Mouse (Mus musculus): ENCODE data around the gene Eno1.

Gene Eno1

DNA sequence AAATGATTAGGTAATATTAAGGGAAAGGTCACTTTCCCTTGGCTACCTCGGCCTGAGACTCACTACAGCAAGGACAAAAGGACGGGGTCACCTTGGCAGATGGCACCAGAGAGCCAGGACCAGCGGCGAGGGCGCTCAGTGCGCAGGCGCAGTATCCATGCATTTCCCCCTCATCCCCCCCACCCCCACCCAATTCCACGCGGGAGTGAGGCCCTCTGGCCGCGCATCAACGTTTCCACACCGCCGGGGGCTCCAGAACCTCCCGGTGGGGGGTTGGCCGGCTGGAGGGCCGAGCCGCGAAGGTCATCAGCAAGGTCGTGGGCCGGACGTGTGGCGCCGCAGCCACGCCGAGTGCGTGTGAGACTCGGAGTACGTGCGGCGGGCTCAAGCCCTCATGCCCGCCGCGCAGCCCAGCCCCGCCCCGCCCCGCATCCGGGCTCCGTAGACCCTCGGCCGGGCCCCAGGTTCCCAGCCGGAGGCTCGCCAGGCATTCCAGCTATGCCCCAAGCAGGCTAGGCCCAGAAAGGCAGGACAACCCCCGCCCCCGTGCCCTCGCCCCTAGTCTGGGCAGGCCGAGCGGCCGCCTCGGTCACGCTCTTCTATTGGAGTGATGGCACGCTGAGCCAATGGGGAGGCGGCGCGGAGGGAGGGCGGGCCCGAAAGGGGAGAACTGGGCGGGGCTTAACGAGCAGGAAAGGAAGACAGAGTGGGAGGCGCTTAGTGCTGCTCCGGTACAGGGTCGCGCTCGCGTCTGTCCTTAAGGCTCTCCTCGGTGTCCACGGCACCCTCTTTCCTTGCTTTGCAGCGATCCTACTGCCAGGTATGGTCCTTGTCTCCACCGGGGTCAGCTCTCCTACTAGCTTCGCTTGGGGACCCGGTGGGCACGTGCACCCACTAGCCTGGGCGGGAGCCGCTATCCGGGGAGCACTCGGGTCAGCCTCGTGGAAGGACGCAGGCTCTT lies at the start of gene Eno1:
Gene Eno1, plus strand, starts transcription at position 201 of the 961 bp plus-strand sequence.
- peak; percentile 92 to 94 for DNase-seq (ENCODE audit: low spot score in 2 of 2)

DNA sequence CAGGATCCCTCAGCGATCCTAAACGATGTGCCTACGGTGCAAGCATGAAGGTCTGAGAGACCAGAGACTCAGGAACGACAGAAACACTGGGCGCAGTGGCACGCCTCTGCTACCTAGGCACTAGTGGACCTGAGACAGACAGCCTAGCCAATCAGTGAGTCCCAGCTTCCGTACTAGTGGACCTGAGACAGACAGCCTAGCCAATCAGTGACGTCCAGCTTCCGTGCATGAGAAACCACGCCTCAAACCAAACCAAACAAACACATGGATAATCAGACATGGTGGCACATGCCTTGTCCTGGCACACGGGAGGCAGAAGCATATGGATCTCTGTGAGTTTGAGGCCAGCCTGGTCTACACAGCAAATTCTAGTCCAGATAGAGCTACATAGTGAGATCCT lies 48.3 kb upstream of the Eno1 start:
- DNase-seq (ENCODE audit: low spot score in 2 of 2): no peak

DNA sequence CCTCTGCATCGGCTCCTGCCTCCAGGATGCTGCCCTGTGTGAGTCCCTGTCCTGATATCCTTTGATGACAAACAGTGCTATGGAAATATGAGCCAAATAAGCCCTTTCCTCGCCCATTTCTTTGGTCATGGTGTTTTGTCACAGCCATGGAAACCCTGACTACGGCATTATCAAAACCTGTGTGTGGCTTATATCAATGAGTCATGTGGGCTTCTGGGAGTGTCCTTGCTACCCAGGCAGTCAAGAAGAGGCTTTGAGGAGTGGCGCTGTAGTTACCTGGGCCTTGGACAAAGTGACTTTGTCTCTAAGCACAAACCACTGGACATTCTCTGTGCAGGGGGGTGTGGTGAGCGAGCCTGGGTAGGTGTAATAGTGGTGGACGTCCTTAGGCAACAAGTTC lies 44.3 kb upstream of the Eno1 start:
- no peak for DNase-seq (ENCODE audit: low spot score in 2 of 2)

DNA sequence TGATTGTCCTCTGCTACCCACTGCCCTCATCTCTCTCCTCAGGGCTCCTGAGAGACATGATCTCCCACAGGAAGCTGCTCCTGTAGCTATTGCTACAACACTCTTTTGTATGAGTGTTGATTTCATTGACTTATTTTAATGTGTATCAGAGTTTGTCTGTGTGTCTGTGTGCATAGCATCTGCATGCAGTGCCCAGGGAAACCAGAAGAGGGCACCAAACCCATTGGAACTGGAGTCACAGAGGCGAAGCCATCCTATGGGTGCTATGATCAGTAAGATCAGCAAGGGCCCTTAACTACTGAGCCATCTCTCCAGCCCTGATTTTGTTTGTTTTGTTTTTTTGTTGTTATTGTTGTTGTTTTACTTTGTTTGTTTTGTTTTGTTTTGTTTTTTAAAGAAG lies 42.6 kb upstream of the Eno1 start:
- DNase-seq (ENCODE audit: low spot score in 2 of 2): peak in 1 of 2 experiments; percentile 10

DNA sequence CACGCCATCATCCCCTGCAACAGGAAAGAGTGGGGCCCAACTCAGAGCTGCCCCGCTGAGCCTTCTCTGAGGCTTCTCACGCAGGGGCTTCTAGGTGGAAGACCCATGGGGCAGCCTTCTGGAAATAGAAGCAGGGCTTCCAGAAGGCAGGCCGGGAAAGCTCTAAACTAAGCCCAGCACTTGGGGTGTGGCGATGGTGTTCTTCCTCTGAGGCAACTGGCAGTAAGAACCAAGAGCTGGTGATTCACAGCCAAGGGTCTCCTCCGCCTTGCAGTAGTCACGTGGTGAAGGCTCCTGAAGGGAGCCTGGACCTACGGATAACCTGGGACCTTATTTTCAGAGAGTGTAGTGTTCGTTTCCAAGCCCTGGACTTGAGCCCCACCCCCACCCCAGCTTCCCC lies 38.3 kb upstream of the Eno1 start:
- no peak for DNase-seq (ENCODE audit: low spot score in 2 of 2)

DNA sequence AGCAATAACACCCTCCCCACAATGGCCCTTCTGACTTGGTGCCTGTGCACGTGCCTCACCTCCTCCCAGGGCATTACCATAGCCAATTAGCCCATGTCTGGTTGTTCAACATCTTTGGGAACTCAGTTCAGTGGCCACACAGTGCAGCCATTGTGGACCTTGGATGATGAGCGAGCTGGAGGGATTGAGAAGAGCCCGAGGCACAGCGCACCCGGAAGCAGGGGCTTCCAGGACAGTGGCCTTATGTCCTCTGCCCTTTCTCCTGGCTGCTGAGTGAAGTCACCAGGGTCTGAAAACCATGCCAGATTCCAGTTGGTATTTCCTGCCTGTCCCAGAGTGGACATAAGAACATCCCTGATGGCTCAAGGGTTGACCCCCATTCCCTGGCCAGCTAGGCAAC lies 35.3 kb upstream of the Eno1 start, which contains the start of gene Car6:
Gene Car6, minus strand, starts transcription at position 101 of the 400 bp plus-strand sequence.
- DNase-seq (ENCODE audit: low spot score in 2 of 2): no peak

DNA sequence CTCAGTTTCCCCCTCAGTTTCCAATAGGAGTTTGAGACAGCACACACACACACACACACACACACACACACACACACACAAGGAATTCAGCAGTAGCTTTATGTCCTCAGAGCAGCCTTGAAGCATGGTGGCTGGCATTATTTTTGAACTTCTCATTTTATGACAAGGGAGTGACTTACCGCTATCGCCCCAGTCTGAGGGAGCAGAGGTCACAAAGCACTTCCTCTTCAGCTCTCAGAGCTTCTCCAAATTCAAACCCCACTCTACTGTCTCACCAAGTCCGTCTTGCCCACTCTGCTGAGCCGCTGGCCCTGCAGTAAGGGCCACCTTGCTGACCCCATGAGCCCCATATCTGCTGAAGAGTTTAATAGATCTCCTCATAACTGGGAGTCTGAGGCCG lies 33.8 kb upstream of the Eno1 start:
- no peak for DNase-seq (ENCODE audit: low spot score in 2 of 2)

DNA sequence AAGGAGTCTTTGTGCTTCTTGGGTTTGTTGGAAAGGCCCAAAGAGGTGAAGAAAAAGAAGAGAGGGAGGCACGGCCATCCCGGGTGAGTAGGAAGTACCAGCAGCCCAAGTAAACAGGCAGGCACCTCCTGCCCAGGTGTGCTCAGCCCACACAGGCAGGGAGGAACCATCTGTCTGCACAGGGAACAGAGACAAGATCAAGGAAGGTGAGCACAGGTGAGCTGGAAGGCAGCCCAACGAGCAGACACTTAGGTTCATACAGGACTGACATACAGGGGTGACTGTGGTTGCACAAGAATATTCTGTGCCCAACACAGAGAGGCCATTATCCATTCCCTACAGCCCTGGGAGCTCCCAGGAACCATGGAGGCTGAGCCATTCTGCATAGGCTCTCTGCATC lies 31.6 kb upstream of the Eno1 start:
- no peak for DNase-seq (ENCODE audit: low spot score in 2 of 2)

DNA sequence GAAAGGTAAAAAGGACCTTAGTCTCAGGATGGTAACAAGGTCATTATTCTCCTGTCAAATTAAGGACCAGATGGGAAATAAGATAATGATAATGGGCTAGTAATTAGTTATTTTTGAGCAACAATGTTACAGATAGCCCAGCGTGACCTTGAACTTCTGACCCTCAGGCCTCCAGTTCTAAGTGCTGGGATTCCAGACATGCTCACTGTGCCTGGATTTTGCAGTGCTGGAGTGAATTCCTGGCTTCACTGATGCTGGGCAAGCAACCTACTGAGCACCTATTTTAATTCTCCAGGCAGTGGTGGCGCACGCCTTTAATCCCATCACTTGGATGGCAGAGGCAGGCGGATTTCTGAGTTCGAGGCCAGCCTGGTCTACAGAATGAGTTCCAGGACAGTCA lies 26.8 kb upstream of the Eno1 start:
- no peak for DNase-seq (ENCODE audit: low spot score in 2 of 2)

DNA sequence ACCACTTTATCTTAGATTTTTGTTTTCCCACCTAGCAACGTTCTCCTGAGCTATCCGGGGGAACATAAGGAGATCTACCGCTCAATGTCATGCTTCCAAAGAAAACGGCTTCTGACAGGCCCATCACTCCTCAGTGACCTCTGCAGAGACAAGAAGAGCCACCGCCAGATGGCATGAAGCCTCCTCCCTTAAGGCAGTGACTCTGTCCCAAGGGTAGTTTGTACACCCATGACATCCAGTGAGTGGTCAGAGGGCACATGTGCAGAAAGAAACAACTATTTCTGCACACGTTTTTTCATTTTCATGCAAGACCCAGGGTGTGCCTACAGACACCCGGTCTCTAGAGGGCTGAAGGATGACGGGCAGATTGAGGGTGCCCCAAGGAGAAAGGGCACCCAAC lies 26.2 kb upstream of the Eno1 start:
- no peak for DNase-seq (ENCODE audit: low spot score in 2 of 2)

DNA sequence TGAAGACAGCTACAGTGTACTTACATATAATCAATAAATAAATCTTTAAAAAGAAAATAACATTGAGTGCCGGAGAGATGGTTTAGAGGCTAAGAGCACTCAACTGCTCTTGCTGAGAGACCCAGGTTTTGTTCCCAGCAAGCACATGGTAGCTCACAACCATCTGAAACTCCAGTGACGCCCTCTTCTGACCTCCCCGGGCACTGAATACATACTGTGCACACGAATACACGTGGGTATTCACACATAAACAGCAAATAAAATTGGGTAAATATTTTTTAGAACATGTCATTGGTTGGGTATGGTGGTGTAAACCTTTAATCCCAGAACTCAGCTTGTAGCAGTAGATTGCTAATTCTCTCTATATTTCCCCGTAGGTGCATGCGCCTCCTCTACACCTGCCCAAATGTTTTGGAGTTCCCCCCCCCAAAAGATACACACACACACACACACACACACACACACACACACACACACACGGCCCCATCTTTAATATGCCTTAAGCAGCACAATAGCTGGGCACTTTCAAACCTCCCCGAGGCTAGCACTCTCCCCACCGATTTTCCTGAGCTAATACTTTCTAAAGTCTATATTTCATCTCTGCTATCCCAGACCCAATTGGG lies 24.5 kb upstream of the Eno1 start:
- DNase-seq (ENCODE audit: low spot score in 2 of 2): no peak

DNA sequence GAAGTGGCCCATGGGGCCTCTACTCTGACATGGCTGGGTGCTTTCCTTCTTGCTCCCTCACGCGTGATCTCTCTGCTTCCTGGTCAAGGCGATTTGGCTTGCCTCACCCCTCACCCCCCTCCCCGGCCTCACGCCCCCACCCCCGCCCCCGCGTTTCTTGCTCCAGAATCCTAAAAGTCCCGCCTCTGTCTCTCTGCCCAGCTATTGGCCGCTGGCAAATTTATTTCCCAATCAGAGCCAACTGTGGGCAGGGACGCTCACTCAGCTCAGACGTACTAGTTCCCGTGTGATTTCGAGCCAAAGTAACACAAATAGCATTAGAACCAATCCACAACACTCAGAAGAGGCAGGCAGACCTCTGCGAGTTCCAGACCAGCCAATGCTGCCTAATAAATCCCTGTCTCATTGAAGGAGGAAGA lies 24.0 kb upstream of the Eno1 start:
- DNase-seq (ENCODE audit: low spot score in 2 of 2): peak in 1 of 2 experiments; percentile 28

DNA sequence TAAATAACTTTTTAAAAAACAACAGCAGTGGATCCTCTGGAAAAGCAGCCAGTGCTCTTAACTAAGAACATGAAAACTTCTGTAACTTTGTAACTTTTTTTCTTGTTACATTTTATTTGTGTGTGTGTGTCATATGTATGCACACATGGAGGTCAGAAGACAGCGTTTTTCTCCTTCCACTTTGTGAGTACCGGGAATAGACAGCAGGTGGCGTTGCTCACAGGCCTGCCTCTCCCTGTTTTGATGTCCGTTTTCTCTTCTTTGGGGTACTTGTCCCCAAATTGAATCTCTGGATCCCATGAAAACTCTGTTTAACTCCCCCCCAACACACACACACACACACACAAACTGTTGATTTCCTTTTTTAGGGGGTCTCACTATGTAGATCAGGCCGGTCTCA lies 22.6 kb upstream of the Eno1 start:
- no peak for DNase-seq (ENCODE audit: low spot score in 2 of 2)

DNA sequence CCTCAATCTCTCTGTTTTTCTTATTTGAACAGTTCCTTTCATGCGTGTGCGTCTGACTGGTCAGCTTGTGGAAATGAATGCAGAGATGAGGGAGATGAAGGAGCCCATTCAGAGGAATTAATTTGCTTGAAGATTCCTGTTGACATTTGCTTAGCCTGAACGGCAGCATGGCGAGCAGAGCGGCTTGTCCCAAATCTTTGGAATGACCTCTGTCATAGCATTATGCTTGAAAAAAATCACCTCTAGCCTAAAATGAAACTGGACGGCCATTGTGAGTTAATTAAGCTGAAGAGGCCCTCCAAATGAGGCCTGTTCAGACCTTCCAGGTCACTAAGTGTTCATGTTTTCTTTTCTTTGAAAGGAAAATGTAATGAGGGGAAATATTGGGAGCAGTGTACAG lies 20.1 kb upstream of the Eno1 start:
- no peak for DNase-seq (ENCODE audit: low spot score in 2 of 2)

DNA sequence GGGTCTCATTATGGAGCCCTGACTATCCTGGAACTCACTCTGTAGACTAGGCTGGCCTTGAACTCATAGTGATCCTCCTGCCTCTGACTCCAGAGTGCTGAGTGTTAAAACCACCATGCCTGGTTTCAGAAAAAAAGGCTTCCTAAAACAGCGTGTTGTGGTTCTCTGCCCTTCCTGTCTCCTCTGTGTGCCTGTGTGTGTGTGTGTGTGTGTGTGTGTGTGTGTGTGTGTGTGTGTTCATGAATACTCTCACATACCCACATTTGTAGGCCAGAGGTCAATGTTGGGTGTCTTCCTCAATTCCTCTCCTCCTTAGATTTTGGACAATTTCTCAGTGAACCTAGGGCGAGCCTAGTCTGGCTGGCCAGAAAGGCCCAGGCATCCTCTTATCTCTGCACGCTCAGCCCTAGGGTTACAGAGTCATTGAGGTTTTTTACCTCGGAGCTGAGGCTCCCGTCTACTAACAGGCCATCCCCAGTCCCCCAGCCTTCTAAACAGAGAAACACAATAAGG lies 19.4 kb upstream of the Eno1 start:
- no peak for DNase-seq (ENCODE audit: low spot score in 2 of 2)

DNA sequence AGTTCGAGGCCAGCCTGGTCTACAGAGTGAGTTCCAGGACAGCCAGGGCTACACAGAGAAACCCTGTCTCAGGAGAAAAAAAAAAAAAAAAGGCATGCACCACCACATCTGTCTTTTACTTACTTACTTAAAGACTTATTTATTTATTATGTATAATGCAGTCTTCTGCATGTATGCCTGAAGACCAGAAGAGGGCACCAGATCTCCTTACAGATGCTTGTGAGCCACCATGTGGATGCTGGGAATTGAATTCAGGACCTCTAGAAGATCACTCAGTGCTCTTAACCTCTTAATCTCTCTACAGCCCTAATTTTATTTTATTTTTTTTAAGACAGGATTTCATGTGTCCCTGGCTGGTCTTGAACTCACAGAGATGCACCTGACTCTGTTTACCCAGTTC lies 18.6 kb upstream of the Eno1 start:
- no peak for DNase-seq (ENCODE audit: low spot score in 2 of 2)

DNA sequence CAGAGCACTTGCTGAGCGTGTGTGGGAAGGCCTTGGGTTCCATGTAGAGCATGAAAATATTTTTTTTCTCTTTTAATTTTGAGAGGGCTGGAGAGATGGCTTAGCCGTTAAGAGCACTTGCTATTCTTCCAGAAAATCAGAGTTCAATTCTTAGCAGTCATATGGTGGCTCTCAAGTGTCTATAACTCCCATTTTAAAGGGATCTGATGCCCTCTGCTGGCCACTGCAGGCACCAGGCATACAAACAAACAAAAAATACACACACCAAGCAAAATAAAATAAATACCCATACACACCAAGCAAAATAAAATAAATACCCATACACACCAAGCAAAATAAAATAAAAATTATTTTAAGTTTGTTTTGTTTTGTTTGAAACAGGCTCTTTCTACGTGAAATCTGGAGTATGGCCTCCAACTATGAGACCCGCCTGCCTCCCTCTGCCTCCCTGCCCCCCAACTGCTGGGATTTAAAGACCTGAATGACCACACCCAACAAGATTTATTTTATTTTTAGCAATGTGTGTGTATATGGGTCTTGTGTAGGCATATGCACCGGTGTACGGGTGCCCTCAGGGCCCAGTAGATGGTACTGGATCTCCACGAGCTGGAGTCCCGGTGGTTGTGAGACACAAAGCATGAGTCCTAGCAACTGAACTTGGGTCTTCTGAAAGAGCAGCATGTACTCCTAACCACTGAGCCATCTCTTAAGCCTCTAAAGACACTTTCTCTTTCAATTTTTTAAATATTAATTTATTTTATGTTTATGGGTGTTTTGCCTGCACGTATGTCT lies 16.8 kb upstream of the Eno1 start:
- peak in 1 of 2 experiments; percentile 49 for DNase-seq (ENCODE audit: low spot score in 2 of 2)

DNA sequence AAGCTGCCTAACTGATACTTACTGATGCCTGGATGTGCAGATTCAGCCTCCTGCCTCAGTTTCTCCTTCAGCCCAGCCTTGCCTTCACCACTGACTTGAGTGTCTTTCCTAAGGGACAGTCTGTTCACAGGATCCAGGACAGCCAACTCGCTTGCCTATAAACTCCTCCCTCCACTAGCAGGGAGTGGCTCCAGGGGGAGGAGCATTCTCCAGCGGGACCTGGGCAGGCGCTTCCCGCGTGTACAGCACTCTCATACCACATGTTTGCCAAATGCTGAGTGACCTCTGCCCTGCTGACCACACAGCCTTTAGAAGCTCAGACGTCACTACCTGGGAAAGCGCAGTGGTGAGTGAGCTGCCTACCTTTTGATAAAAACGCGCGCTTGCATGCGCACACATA lies 15.9 kb upstream of the Eno1 start:
- no peak for DNase-seq (ENCODE audit: low spot score in 2 of 2)

DNA sequence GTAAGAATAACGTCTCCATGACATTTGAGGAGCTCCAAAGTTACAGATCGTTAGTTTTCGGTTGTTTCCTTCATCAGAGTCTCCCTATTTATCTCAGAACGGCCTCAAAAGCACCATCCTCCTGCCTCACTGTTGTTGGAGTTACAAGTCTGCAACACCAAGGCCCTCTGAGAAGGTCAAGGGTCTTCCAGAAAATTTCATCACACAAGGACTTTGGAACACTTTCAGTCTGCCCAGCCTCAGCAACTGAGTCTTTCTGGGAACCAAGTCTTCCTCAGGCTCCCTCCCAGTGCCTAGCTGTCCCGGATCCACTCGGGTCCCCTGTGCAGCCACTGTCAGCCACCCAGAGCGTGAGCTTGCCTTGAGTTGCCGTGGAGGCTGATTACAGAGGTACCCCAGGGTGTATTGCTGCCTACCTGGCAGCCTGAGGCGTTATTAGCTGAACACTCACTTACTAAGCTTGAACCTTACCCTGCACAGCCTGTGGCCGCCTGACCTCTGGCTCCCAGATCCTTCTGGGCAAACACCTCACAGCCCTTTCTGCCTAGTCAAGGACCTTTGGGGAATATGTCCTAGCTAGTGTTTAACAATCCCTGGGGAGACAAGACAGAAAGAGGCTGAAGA lies 15.4 kb upstream of the Eno1 start:
- DNase-seq (ENCODE audit: low spot score in 2 of 2): no peak

DNA sequence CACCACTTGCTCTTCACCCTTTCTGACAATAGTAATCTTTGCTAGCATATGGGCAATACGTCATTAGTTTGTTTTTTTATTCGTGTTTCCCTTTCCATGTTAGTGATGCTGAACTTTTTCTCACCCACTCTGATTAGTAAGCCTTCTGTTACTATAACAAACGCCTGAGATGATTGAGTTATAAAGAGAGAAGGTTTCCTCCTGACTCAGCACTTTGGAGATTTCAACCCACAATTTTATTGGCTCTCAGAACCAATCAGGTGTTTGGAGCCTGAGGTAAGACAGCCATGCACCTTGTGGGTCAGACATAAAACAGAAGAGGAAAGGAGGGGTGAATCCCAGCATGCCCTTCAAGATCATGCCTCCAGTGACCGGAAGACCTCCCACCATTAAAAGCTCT lies 12.7 kb upstream of the Eno1 start:
- no peak for DNase-seq (ENCODE audit: low spot score in 2 of 2)

DNA sequence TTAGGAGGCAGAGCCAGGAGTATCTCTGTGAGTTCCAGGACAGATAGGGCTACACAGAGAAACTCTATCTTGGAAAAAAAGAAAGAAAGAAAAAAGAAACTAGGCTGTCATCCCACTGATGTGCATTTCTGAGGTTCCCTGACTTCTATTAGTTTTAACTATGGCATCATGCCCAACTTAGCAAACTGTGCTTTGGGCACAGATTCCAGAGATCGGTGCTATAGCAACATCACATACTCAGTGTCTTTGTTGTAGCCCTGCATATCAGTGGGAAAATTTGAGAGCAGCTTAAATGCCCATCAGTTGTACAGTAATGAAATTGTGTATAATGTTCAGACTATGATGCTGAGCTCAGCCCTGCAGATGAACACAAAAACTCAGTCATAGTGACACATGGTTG lies 10.8 kb upstream of the Eno1 start:
- DNase-seq (ENCODE audit: low spot score in 2 of 2): no peak

All from frontal cortex, postnatal 36 days (tissue).